Mouse (Mus musculus) ovary, adult 18-20 months (tissue): ENCODE measurements around the gene Kpna7.
"Not testable (repeated sequence)": the region's sequence is repeated elsewhere in the genome, so short reads cannot be mapped to it uniquely, and the experiment has no call there.

Experiments
- DNase-seq: peaks from one replicate; pipeline ENCODE4 v3.0.0; 2022; ENCODE audit warnings: low spot score, mixed read lengths

Gene Kpna7

GRCm38 (mm10) chr5:145102706-145103105, 18.9 kb upstream of the Kpna7 start:
- DNase-seq = no peak

DNA sequence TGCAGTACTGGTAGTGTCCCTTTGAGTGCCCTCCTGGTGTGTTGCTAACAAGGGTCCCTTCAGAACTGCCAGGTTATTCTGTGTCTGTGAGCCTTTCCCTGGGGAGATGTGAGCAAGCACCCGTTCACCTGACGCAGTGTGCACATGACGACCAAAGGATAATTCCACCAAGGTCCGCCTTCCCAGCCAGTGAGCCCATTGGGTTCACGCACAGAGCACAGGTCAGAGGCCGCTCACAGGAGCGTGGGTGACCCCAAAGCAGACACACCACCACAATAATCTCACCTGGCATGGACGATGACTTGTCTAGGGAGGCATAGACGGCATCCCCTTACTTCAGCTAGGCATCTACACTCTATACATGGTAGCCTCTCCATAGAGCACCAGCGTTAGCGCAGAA, 17.6 kb upstream of the Kpna7 start:
- not testable (repeated sequence) for DNase-seq

DNA sequence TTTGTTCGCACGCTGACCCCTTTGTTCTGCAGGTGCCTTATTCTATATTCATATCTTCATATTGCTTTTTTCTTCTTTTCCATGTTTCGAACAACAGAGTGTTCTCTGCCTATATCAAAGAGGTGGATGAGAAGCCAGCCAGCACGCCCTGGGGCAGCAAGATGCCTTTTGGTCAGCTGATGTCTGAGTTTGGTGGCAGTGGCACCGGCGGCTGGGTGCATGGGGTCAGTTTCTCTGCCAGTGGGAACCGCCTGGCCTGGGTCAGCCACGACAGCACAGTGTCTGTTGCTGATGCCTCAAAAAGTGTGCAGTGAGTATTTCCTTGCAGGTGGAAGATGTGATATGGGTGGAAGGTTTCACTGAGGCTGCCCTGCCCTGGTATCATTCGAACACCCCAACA, 17.1 kb upstream of the Kpna7 start:
- DNase-seq = no peak

DNA sequence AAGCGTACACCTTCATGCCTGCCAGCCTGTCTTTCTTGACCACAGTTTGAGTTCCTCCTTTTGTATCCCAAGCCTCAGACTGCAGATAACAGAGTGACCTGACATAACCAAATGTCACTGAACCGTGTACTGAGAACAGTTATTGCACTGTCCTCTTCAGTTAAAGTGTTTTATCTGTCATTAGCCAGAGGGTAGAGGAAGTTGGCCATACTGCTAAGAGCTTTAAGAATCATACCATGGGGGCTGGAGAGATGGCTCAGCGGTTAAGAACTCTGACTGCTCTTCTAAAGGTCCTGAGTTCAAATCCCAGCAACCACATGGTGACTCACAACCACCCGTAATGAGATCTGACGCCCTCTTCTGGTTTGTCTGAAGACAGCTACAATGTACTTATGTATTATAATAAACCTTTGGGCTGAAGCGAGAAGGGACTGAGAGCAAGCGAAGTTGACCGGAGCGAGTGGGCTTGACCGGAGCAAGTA, 14.6 kb upstream of the Kpna7 start:
- DNase-seq = no peak

DNA sequence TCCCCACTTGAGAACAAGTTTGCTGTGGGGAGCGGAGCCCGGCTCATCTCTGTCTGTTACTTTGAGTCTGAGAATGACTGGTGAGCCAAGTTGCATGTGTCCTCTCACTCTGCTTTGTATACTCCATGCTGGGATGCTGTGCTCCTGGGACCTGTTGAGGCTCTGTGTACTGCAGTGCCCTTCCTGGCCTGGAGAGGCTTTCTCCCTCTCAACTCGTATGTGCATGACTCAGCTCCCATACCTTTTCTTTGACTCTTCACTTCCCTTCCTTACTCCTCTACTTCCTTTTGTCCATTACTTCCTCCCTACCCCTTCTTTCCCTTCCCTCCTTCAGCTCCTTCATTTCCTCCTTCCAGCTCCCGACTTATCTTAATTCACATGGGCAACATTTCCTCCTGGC, 12.4 kb upstream of the Kpna7 start:
- no peak for DNase-seq

DNA sequence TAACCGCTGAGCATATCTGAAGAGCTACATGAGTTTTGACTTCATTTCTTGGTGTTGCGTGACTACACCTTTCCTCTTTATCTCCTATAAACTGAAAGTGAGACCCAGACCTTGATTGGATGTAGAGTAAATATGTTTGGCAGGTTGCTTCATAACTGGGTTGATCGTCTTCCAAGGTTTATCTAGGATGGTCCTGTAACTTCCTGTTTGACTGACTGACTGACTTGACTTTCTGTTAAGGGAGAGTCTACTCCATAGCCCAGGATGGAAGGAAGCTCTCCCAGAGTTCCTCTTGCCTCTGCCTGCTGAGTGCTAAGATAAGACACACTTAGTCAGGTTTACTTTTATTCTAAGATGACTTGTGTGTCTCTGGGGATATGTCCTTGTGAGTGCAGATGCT, 6.0 kb upstream of the Kpna7 start:
- no peak for DNase-seq

- DNase-seq = no peak
These were observed 4.4 kb upstream of the Kpna7 start for GRCm38 (mm10) chr5:145088186-145088585.

GRCm38 (mm10) chr5:145084822-145085221, 992 bp upstream of the Kpna7 start:
- DNase-seq = no peak

- not testable (repeated sequence) for DNase-seq
These were observed 629 bp downstream of the Kpna7 start for GRCm38 (mm10) chr5:145083201-145083600.

- no peak for DNase-seq
These were observed 1.8 kb downstream of the Kpna7 start for GRCm38 (mm10) chr5:145081866-145082613.

GRCm38 (mm10) chr5:145075081-145075480, 8.7 kb downstream of the Kpna7 start:
- DNase-seq = no peak

GRCm38 (mm10) chr5:145071342-145071741, 12.5 kb downstream of the Kpna7 start:
- DNase-seq = no peak

GRCm38 (mm10) chr5:145069707-145070106, 14.1 kb downstream of the Kpna7 start:
- DNase-seq = peak; percentile 12

DNA sequence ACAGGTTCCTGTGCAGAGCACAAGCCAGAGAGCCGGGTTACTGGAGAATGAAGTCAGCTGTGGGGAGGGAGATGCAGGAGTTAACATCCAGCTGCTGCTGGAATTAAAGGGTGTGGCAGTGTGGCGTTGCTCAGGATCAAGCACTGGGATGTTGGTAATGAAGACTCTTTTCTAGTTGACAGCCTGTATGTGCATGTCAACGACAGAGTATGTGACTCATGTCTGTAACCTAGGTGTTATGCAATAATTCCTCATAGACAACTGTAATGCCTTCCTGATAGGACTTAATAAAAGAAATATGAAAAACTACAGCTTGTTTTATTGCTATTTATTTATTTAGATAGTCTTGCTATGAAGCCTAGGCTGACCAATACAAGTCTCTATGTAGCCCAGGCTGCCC, 15.0 kb downstream of the Kpna7 start:
- DNase-seq = no peak

DNA sequence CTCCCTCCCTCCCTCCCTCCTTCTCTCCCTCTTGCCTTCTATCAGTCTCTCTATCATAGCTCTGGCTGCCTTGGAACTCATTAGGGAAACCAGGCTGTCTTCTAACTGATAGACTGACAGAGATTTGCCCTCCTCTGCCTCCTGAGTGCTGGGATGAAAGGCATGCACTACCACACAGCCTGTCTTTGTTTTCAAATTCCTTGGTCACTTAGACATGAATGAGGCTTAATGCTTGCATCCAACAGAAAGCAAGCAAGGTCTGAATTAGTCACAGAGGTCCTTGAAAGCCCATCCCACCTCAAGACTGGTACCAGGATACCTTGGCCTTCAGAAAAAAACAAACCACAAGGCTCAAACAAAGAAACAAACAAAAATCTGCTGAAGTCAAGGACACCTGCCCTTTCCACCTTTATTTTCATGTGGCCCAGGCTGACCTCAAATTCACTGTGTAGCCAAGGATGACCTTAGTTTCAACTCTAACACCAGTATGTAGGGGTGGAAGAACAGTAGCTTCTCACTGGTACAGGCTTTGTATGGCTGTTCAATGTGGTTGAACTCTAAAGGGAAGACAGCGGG, 19.0 kb downstream of the Kpna7 start:
- no peak for DNase-seq

DNA sequence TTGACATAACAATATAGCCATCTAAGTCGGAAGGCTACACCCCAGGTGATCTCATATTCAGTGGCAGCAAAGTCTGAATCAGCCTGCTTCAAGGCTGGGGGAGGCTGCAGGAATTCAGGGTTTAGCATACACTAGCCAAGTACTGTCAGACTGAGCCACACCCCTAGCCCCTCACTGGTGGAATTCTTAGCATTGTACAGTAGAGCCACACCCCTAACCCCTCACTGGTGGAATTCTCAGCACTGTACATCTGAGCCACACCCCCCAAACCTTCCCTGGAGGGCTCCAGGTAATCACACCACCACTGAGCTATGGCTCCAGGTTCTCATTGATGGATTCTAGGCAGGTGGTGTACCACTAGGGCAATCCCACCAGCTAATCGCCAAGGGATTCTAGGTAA, 24.3 kb downstream of the Kpna7 start:
- DNase-seq = no peak

DNA sequence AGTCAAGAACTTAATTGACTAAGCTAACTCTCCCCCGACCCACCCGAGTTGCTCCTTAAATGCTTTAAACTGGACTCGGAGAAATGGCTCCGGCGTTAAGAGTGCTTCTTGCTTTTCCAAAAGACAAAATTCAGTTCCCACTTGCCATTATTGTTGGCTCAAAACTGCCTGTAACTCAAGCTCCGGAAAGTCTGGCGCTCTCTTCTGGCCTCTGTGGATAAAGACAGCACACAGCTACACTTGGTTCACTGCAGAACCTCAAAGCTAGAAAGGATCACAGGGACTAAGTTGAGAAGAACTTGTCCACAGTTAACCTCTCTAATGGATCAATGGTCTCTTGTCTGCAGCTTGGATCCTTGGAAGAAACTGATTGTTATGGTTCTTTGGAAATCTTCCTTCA, 25.1 kb downstream of the Kpna7 start:
- no peak for DNase-seq

DNA sequence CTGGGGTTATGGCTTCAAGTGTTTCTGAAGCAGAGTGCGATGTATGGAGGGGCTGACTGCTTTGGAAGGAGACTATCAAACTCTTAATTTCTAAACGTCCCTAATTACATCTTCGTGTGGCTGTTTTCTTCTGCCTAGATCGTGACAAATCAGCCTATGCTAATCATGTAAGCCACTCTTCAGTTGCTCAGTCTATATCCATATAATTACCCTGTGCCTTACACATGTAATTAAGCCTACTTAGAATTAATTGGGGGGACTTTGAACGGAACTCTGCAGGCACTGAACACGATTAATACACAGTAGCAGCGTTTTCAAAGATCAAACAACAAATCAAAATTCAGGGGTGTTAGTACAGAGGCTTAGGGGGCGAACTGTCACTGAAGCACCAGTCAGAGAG, 25.9 kb downstream of the Kpna7 start:
- no peak for DNase-seq

- not testable (repeated sequence) for DNase-seq
These were observed 29.6 kb downstream of the Kpna7 start for GRCm38 (mm10) chr5:145054187-145054586.

DNA sequence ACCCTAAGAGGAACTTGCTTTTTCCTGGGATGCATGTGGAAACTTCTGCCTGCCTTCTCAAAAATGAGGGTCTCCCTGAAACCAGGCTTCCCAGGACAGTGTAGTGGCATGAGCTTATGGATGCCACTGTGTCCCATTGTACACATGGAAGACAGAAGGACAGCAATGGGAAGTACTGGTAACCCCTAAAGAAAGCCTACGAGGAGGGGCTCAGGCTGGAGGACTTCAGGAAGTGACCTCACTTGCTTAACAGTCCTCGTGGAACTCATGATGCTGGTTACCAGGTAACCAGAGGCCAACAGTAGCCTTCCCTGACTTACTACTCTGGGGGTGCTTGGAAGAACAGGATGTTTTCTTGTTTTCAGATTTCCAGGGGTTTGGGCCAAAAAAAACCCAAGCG, 41.1 kb downstream of the Kpna7 start, which contains the start of gene 1700018F24Rik:
Gene 1700018F24Rik, plus strand, starts transcription at position 301 of the 400 bp plus-strand sequence.
- DNase-seq = not testable (repeated sequence)

DNA sequence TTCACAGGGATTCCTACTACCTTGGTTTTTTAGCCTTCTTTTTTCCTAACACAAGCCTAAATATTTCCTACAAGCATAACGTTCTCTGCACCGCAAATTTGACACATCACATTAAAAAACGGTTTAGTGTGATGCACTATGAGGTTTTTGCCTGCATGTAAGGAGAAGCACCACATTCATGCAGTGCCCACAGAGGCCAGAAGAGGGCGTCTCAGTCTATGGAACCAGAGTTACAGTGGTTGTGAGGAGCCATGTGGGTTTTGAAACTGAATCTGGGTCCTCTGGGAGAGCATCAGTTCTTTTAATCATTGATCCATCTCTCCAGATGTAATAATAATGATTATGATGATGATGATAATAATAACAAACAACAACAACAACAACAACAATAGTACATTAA, 42.2 kb downstream of the Kpna7 start:
- DNase-seq = no peak

DNA sequence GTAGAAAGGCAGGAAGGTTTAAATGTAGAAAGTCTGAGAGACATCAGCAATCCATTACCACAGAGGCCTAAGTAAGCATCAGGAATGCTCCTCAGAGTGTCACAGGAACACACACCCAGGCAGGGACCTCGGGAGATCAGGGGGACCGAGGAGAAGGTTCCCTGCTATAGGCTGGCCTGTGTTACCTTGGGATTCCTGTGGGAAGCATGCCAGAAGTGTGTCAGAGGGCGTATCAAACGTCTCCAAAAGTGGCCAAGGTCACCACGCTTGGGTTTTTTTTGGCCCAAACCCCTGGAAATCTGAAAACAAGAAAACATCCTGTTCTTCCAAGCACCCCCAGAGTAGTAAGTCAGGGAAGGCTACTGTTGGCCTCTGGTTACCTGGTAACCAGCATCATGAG, 51.4 kb downstream of the Kpna7 start, which contains the start of gene Gm4871:
Gene Gm4871, minus strand, starts transcription at position 364 of the 400 bp plus-strand sequence.
- not testable (repeated sequence) for DNase-seq

- DNase-seq = not testable (repeated sequence)
These were observed 53.4 kb downstream of the Kpna7 start for GRCm38 (mm10) chr5:145030476-145030875.
